Mouse (Mus musculus) heart, embryonic 16.5 days (tissue): ENCODE measurements around the gene Ripor2. TPM values are rescaled to one million over a fixed set of nuclear protein-coding genes. Genes with fewer than 3 reads are reported as not detected.

Source experiments
- ATAC-seq: fragments of 200-750 bp; cut with Nextera tagmentation; replicated peaks from 2 replicates; pipeline ENCODE4 v1.8.0; 2017; ENCODE audit warnings: moderate number of reproducible peaks; ENCODE audit not compliant: insufficient read depth, low FRiP score; ENCODE audit errors: extremely low read depth
- H3K27ac ChIP-seq: fragments of 300-500 bp; sonication (generic); 2 replicates; pipeline ENCODE4 v1.5.1; 2014; ENCODE audit warnings: mild to moderate bottlenecking, low read length, control low read depth, moderate library complexity
- H3K27me3 ChIP-seq: fragments of 300-500 bp; sonication (generic); 2 replicates; pipeline ENCODE4 v1.6.1; 2014; ENCODE audit warnings: low read length, mixed read lengths; ENCODE audit not compliant: control insufficient read depth, insufficient read depth
- H3K36me3 ChIP-seq: fragments of 300-500 bp; sonication (generic); 2 replicates; pipeline ENCODE4 v1.6.1; 2014; ENCODE audit not compliant: control insufficient read depth, insufficient read depth
- H3K4me1 ChIP-seq: fragments of 300-500 bp; sonication (generic); 2 replicates; pipeline ENCODE4 v1.6.1; 2014; ENCODE audit warnings: low read length, mixed read lengths; ENCODE audit not compliant: control insufficient read depth, insufficient read depth
- H3K4me2 ChIP-seq: fragments of 300-500 bp; sonication (generic); 2 replicates; pipeline ENCODE4 v1.6.1; 2014; ENCODE audit warnings: low read depth, mild to moderate bottlenecking, control low read depth, low read length
- H3K4me3 ChIP-seq: fragments of 300-500 bp; sonication (generic); 2 replicates; pipeline ENCODE4 v1.5.1; 2014; ENCODE audit warnings: mild to moderate bottlenecking, control low read depth, low read length
- H3K9ac ChIP-seq: fragments of 300-500 bp; sonication (generic); 2 replicates; pipeline ENCODE4 v1.6.1; 2014; ENCODE audit warnings: low read length, control low read depth
- H3K9me3 ChIP-seq: fragments of 300-500 bp; sonication (generic); replicated peaks from 2 replicates; pipeline ENCODE4 v1.6.1; 2016; ENCODE audit warnings: low read length; ENCODE audit not compliant: control insufficient read depth
- WGBS: fragments of 180-500 bp; shearing (Covaris S2); extraction: QIAGEN DNeasy Blood & Tissue Kit; methylation state at CpG from one replicate; pipeline ENCODE4 v1.1.7; 2014; 5-methylcytosine and 5-hydroxymethylcytosine counted together
- polyA plus RNA-seq: library from polyadenylated mRNA; unstranded; fragments of >200 nt; fragmentation: Nextera tagmentation; extraction: Ambion mirVana; gene quantifications from 2 replicates; pipeline ENCODE4 v1.2.1, GENCODE M21; 2015

The Ripor2 gene
- polyA plus RNA-seq, 1 experiment from 2014 or later: 17.3 TPM

GRCm38 (mm10) chr13:24617799-24618130 lies 35.8 kb downstream of the Ripor2 start:
- Histone ChIP-seq H3K4me3 (no peak overlapping the region), H3K4me2 (no peak overlapping the region), H3K36me3 (no peaks in the 10 kb centered on the region), H3K9me3 (no peaks in the 10 kb centered on the region), H3K4me1 (peaks cover 39% of the 10 kb centered on the region), H3K27me3 (no peaks in the 10 kb centered on the region), H3K9ac (no peak overlapping the region; the same call in 1 of the 2 replicates), H3K27ac (peak overlapping the region; percentile 71)
- no peak for ATAC-seq
- WGBS: 53% methylated on average over 2 of the region's 2 CpGs

DNA sequence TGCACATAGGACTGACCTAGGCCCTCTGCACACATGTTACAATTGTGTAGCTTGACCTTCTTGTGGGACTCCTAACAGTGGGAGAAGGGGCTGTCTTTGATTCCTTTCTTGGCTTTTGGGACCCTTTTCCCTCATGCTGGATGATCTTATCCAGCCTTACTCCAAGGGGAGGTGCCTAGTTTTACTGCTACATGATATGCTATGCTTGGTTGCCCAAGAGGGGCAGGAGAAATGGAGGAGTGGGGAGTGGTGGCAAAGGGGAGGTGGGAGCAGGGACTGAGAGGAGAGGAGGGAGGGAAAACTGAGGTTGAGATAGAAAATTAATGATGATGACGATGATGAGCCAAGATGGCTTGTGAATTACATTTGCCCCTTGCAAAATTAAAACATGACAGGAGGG lies 37.7 kb downstream of the Ripor2 start:
- Histone ChIP-seq H3K9me3 (no peaks in the 10 kb centered on the region), H3K27me3 (no peaks in the 10 kb centered on the region), H3K9ac (no peak overlapping the region), H3K4me2 (no peak overlapping the region), H3K27ac (peak overlapping the region; percentile 86; the same call in 1 of the 2 replicates), H3K36me3 (no peaks in the 10 kb centered on the region), H3K4me1 (peaks cover 26% of the 10 kb centered on the region), H3K4me3 (no peak overlapping the region)
- ATAC-seq: no peak
- 85% methylated on average over 1 of the region's 1 CpGs for WGBS

DNA sequence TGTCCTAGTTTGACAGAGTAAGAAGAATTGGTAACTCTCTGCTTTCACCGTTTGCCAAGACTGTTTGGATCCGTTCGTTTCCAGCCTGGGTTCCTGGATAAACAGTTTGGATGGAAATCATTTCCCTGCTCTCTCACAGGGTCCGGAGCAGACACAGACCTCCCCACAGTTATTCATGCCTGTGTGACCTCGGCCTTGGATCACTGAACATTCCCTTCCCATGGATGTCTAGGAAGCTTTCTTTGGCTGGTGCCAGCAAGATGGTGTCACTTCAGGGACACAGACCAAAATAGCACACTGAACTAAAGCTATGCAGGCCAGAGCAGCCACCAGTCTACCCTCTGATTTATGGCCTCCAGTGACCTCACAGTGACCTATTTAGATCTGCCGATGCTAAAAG lies 38.5 kb downstream of the Ripor2 start:
- Histone ChIP-seq H3K36me3 (no peaks in the 10 kb centered on the region), H3K4me2 (no peak overlapping the region), H3K4me3 (no peak overlapping the region), H3K9ac (no peak overlapping the region), H3K4me1 (peaks cover 26% of the 10 kb centered on the region), H3K9me3 (no peaks in the 10 kb centered on the region), H3K27me3 (no peaks in the 10 kb centered on the region), H3K27ac (peak overlapping the region; percentile 86)
- 14% methylated on average over 6 of the region's 6 CpGs for WGBS
- ATAC-seq: peak; percentile 84

DNA sequence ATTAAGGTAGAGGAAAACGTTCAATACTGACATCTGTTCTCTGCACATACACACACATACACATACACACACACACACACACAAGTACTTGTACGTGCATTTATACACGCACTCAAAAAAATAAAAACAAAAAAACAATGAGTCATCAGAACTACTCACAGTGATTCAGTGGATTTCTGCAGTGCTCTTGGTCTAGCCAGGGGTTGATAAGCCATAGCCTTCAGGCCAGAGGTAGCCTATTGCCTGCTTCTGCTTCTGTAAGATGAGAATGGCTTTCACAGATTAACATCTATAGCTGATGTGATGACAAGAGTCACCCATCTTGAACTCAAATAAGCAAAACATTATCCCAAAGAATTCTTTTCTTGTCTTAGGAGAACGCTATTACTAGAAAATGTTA lies 41.6 kb downstream of the Ripor2 start:
- Histone ChIP-seq H3K9ac (no peak overlapping the region), H3K27ac (no peak overlapping the region), H3K27me3 (no peaks in the 10 kb centered on the region), H3K4me2 (no peak overlapping the region), H3K36me3 (no peaks in the 10 kb centered on the region), H3K4me1 (peaks cover 31% of the 10 kb centered on the region), H3K9me3 (no peaks in the 10 kb centered on the region), H3K4me3 (no peak overlapping the region)
- WGBS: 86% methylated on average over 4 of the region's 4 CpGs
- ATAC-seq: no peak

- Histone ChIP-seq H3K4me1 (peaks cover 40% of the 10 kb centered on the region), H3K36me3 (no peaks in the 10 kb centered on the region), H3K9me3 (no peaks in the 10 kb centered on the region), H3K4me3 (no peak overlapping the region), H3K27me3 (no peaks in the 10 kb centered on the region), H3K27ac (no peak overlapping the region), H3K4me2 (no peak overlapping the region), H3K9ac (no peak overlapping the region)
- 79% methylated on average over 5 of the region's 5 CpGs for whole genome bisulfite sequencing
- no peak for ATAC-seq
Measured at GRCm38 (mm10) chr13:24625071-24625470, 43.1 kb downstream of the Ripor2 start.

DNA sequence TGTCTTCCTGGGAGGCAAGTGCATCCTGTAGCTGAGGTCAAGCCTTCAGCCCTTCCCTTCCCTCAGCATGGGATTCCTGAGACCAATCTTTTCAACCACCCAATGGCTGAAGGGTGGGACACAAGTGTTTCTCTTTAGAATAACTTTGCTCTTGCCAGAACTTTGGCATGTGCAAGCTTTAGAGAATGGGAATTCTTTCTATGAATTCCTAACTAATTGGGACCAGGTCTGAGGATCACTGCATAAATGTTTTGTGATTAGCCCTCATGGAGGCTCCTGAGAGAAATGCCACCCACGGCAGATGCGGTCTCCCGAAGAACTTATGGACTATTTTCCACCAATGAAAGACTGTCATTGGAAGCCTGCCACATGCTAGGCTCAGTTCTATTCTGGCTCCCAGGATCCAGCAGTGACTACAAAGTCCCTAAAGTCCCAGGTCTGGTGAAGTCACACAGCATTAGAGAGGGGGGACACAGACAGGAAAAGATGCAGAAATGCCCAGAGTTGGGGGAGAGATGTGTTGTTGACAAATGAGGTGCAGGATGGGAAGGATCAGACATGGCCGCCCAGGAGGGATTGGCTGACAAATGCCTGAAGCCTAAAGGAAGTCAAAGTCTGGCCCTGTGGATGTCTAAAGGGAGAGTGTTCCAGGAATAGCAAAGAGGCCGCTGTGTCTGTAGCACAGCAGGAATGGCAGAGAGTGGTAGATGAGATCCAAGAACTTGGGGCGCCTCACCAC lies 44.9 kb downstream of the Ripor2 start:
- ATAC-seq: no peak

DNA sequence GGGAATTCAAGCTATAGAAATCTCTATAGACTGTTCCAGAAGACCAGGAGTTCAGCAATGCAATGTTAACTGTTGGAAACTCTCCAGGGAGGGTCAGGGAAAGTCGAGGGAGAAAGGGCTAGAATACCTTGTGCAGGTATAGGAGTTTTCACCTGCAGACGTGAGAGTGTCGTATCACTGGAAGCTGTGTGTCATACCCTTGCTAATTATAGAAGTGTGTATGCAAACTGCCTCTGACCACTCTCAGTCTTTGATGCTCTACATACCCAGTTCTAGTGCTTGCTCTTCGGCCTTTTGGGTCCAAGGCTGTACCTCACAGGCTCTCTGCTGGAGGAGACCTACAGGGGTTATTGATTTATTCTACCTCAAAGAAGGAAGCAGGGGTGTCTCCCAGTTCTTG lies 46.2 kb downstream of the Ripor2 start:
- Histone ChIP-seq H3K36me3 (no peaks in the 10 kb centered on the region), H3K27me3 (no peaks in the 10 kb centered on the region), H3K4me3 (no peak overlapping the region), H3K27ac (peak overlapping the region; percentile 32; the same call in 1 of the 2 replicates), H3K9ac (no peak overlapping the region), H3K9me3 (no peaks in the 10 kb centered on the region), H3K4me1 (peaks cover 46% of the 10 kb centered on the region), H3K4me2 (no peak overlapping the region)
- no peak for ATAC-seq
- WGBS: 63% methylated on average over 4 of the region's 4 CpGs

More for the DNA sequence above, 44.9 kb downstream of the Ripor2 start:
- H3K4me1 ChIP-seq: peaks cover 40% of the 10 kb centered on the region
- no peak overlapping the region for H3K4me2 ChIP-seq
- H3K27ac ChIP-seq: no peak overlapping the region
- H3K4me3 ChIP-seq: no peak overlapping the region
- no peak overlapping the region for H3K9ac ChIP-seq
- 79% methylated on average over 6 of the region's 6 CpGs for WGBS
- H3K36me3 ChIP-seq: no peaks in the 10 kb centered on the region
- H3K9me3 ChIP-seq: no peaks in the 10 kb centered on the region
- no peaks in the 10 kb centered on the region for H3K27me3 ChIP-seq

GRCm38 (mm10) chr13:24629073-24629621 lies 47.2 kb downstream of the Ripor2 start:
- 38% methylated on average over 6 of the region's 6 CpGs for WGBS
- peaks cover 46% of the 10 kb centered on the region for H3K4me1 ChIP-seq
- no peaks in the 10 kb centered on the region for H3K36me3 ChIP-seq
- peak; percentile 87 for ATAC-seq
- peak overlapping the region; percentile 20 for H3K4me2 ChIP-seq
- no peak overlapping the region for H3K9ac ChIP-seq
- H3K4me3 ChIP-seq: no peak overlapping the region
- no peaks in the 10 kb centered on the region for H3K9me3 ChIP-seq
- H3K27ac ChIP-seq: peak overlapping the region; percentile 87
- no peaks in the 10 kb centered on the region for H3K27me3 ChIP-seq

DNA sequence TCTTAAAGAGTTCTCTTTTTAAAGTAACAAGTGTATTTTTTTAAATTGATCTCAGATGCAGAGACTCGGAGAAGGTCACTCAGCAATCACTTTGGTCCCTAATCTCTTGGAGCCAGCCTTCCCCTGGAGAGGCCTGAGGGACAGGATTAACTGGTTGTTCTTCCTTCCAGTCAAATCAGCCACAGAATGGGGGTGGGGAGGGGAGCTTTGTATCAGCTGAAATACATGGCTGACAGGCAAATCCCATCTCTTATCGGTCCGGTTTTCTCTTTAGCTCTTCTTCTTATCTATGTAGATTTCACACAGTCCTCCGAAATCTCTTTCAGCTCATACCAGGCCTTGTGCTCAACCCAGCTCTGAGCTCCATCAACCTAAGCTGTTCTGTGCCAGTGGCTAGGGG lies 48.4 kb downstream of the Ripor2 start:
- no peak overlapping the region for H3K4me2 ChIP-seq
- no peak overlapping the region for H3K4me3 ChIP-seq
- no peak for ATAC-seq
- H3K27me3 ChIP-seq: no peaks in the 10 kb centered on the region
- WGBS: 41% methylated on average over 4 of the region's 4 CpGs
- H3K9ac ChIP-seq: no peak overlapping the region
- H3K27ac ChIP-seq: no peak overlapping the region
- no peaks in the 10 kb centered on the region for H3K36me3 ChIP-seq
- H3K4me1 ChIP-seq: peaks cover 46% of the 10 kb centered on the region
- no peaks in the 10 kb centered on the region for H3K9me3 ChIP-seq
